Mouse (Mus musculus) cerebellum, adult 9-10 months (tissue): ENCODE measurements around the gene Cybc1.

Experiments
- DNase-seq: peaks from one replicate; pipeline ENCODE4 v3.0.0; 2022

Cybc1 gene

DNA sequence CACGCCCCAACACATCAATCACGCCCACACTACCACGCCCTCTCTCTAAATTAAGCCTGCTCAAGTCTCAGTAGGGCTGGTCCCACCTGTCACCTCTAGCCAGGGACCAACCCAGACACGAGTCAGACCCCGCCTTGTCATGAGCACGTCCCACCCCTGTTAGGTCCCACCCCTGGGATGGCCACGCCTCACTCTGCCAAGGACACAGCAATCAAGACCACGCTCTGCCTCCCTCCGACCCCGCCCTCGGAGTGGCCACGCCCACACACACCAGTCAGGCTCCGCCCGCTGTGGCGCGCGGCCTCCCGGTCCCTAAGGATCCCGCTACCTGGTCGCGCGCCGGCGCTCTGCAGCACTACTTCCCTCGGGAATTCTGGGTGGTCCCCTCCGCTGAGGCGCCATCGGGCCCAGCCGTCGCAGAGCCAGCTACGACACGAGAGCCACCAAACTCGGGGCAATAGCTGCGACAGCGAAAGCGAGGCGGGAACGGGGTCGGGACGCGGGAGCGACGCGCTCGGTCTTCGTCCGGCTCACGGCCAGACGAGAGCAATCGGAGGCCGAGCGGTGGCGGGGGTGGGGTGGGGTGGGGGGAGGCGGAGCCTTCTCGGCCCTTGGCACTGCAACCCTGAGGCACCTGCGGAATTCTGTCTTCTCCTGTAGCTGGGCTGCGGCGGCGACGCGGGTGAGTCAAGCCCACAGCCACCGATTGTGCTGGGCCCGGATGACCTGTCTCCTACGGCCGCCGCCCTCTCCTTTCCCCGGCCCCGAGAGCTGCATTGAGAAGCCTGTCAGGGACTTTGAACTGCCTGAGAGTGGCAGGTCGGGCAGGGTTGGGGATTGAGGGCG, 24.7 kb downstream of the Cybc1 start, which contains the start of the genes Hexdc and Ogfod3:
Gene Hexdc (plus strand): TSS at position 273 of the 846 bp plus-strand sequence.
Gene Ogfod3 (minus strand): TSS at position 551 of the 846 bp plus-strand sequence.
- peak; percentile 95 for DNase-seq

DNA sequence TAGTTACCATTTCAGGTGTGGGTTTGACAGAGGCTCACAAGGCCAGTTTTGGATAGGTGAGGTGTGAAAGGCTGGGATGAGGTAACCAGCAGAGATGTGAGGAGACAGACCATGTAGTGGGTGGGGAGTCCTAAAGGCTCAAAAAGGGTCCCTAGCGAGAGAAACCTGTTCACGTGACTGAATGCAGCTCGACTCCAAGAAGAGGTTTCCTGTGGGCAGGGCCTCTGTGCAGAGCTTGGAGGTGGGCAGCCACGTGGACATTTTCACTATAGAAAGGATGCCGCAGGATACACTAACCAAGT, 25.3 kb downstream of the Cybc1 start:
- no peak for DNase-seq

DNA sequence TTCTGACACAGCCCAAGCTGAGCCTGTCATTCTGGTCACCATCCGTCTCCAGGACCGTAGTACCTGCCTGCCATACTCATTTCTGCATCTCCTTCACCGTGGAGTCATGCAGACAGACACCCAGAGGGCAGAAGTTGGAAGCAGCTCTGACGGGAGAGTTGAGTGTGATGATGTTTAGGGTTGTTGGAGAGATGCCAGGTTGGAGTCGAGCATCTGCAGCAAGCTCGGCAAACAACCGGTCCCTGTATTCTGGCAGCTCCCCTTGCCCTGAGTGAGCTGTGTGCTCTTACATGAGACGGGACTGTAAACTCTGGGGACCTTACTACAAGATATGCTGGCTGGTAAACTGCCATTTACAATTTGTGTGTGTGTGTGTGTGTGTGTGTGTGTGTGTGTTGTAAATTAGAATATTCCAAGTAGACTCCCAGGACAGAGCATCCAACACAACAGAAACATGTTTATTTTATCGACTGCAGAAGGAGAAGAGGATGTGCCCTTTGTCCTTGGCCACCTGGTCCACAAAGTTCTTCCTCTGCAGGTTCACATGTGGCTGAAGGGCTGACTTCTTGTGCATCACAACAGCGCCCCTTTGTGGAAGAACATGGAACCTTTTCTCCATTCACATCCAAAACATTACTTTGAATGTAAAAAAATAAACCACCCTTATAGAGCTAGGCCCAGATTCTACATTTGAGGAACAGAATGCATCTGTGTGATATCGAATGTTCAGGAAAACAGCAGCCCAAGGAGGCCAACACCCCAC, 27.5 kb downstream of the Cybc1 start:
- peak; percentile 53 for DNase-seq

DNA sequence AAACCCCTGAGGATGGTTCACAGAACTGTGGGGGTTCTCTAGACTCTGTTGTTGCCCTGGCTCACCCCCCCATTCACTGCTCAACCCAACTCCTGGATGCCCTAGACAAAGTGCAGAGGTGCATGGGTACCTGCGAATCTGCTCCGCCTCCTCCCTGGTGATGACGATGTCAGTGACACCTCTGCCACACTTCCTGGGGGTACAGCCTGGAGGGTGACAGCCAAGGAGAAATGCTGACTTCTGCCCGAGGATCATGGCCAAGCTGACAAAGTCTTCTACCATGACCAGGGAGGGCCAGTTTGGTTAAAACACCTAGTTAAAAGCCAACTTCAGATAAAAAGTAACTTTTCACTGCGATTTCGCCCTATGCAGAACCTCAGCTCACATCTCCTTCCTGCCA, 28.3 kb downstream of the Cybc1 start:
- no peak for DNase-seq

DNA sequence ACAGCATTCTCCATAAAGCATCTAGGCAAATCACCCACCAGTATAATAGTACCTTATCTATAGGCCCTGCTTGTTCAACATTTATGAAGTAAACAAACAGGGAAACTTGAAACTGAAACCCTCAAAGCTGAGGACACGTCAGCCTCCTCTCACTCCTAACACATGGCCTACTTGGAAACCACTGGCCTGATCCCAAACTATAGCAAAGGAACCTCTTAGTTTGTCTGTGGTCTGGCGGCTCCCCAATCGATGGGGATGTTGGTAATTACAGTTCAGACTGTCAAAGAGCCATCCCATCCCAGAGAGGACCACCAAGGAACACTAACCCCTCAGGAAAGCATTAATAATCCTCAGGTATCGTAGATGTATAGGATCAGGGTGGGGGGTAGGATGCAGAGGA, 29.3 kb downstream of the Cybc1 start:
- DNase-seq, result no peak

DNA sequence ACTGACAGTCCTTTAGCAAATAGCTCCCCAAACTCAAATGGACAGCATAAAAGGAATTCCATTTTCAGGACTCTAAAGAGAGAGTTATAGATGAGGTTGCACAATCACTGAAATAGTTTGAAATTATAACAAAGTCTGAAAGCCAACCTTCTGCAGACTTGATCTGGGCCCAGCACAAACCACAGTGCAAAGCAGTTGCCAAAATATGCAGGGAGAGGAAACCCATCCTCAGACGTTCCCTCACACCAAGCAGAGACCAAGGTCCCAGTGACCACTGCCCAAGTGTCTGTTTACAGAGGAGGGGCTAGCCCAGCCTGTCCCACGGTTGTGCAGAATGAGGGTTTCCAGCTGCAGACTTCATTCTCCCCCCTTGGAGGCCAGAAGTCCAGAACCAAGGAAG, 30.5 kb downstream of the Cybc1 start:
- no peak for DNase-seq

DNA sequence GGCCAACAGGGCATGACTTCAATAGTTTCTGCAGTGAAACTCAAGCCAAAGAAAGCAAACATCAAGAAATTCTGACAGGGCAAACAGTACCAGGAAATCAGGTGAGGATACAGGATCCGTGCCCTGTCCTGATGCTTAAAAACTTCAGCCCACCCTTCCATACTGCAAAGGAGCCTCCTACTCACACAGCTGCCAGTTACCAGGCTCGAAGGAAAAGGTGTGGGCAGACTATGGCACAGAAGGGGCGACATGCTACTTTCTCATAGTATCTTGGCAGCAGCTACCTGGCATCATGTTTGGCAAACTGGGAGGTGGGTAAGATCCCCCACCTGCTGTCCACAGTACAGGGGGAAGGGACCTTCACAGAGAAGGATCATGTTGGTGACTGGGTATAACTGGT, 35.7 kb downstream of the Cybc1 start:
- DNase-seq, result no peak

DNA sequence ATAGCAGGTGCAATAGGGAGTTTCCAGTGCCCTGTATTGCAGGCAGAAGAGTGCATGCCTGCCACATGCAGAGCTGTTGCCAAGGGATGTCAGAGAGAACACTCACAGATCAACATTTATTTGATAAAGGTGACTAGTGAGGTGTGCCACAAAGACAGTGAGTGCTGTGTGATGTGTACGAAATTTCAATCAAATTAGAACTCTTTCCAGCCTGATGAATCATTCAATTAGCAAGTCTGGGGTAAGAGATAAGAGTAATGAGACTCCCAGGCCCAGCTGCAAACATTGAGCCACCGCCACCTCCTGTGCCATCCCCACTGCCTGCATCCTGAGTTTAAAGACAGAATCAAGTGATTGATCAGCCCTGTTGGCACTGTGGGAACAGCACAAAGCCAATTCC, 36.4 kb downstream of the Cybc1 start:
- no peak for DNase-seq

DNA sequence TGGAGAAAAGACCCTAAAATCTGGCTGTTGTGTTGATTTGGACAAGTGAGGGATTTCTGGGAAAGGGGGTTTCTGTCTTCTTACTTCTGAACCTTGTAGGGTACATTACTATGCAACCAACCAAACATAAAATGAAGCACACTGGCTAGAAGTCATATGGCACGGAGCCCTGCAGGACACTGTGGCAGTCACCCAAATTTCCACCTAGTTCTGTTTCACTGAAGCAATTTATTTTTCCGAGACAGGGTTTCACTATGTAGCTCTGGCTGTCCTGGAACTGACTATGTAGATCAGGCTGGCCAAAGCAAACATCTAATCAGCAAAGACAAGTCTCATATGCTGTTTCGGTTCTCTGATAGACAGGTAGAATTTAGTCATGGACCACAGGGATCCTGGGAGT, 39.4 kb downstream of the Cybc1 start:
- peak; percentile 74 for DNase-seq

DNA sequence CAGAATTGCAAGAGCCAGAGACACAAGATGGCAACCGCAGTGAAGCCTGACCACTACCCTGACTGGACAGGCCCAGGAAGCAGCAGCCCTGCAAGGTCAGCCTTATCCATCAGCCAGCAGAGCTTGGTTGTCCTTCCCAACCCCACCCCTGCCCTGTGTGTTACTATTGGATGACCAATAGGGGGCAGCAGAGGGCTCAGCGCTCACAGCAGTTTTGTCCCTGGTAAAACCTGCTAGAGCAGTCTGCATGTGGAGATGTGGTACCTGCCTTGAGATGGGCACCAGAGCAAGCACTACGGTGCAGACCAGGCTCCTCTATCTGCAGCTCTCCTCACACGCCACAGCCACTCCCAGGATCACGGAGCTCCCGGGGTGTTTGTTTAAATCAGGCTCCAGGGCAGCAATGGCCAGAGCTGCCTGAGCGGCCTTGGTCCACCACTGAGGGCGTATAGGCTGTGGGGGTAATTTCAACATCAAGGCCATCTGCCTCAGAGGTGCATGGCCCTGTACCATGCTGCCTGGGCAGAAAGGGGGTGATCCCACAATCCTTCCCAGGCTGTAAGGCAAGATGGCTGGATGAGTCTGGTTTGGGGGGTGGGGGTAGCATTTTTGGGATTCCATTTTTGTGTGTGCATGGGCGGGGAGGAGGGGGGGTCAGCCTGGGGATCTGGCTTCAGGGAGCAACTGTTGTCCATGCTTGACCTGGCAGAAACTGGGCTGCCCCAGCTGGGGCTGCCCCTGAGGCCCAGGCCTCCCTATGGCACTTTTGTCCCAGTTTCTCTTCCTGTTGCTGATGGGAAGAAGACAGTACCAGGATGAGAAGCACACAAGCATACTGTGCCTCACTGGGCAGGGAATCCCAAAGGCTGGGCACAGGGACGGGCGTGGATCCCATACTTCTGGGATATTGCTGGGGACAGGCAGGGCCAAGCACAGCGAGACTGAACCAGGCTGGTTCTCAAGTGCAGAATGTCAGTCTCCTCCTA, 52.5 kb downstream of the Cybc1 start:
- DNase-seq, result peak; percentile 51

DNA sequence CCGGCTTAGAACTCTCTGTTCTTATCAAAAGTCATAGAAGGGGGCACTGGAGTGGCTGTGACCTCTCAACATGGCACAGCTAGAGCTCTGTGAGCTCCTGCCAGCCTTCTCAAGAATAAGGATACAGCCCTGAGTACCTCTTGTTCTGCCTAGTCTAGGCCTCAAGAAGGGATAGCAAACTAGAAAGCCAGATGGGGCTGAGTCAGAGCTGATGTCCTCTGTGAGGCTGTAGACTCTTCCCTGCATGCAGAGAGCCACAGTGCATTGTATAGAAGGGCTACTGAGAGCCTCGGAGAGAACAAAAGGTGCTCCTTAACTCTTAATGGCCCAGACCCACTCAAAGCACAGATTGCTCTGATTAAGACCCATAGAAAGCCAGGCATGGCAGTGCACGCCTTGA, 54.9 kb downstream of the Cybc1 start:
- no peak for DNase-seq

DNA sequence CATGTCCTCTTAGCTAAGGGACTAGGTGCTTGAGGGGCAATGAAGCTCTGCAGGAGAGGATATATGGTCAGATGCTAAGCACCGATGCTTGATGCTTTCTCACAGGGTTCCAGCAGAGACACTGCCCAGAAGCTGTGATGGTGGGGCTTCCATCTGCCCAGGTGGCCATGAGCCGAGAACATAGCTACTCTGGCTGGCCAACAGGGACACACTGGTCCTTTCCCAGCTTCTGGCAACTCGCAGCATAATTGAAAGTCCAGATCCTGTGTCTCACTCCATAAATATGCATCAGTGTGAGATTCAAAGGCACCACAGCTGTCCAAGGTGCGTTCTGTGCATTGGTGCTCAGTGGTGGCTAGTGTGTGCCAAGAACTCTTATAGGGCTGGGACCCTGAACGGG, 55.9 kb downstream of the Cybc1 start:
- DNase-seq, result no peak
